Mouse (Mus musculus) embryonic facial prominence, embryonic 10.5 days (tissue): ENCODE measurements around the gene Myo5c. TPM values are rescaled to one million over a fixed set of nuclear protein-coding genes. Genes with fewer than 3 reads are reported as not detected.
A peak's percentile ranks its signal among the peaks of the same experiment; 100 is the strongest.

Experiments
- DNase-seq: peaks from one replicate; pipeline ENCODE4 v3.0.0-alpha.2; 2017; ENCODE audit warnings: low spot score
- H3K27ac ChIP-seq: fragments of 300-500 bp; sonication (generic); replicated peaks from 2 replicates; pipeline ENCODE4 v1.5.1; 2016; ENCODE audit warnings: mild to moderate bottlenecking
- H3K27me3 ChIP-seq: fragments of 300-500 bp; sonication (generic); replicated peaks from 2 replicates; pipeline ENCODE4 v1.6.1; 2016; ENCODE audit warnings: low read depth, mild to moderate bottlenecking; ENCODE audit not compliant: poor library complexity, severe bottlenecking
- H3K36me3 ChIP-seq: fragments of 300-500 bp; sonication (generic); replicated peaks from 2 replicates; pipeline ENCODE4 v1.6.1; 2016; ENCODE audit warnings: mild to moderate bottlenecking, moderate library complexity
- H3K4me1 ChIP-seq: fragments of 300-500 bp; sonication (generic); 2 replicates; pipeline ENCODE4 v1.6.1; 2016
- H3K4me3 ChIP-seq: fragments of 300-500 bp; sonication (generic); 2 replicates; pipeline ENCODE4 v1.5.1; 2016; ENCODE audit warnings: mild to moderate bottlenecking, moderate library complexity
- H3K9me3 ChIP-seq: fragments of 300-500 bp; sonication (generic); 2 replicates; pipeline ENCODE4 v1.6.1; 2016; ENCODE audit warnings: mild to moderate bottlenecking
- WGBS: fragments of 180-500 bp; shearing (Covaris S2); methylation state at CpG from one replicate; pipeline ENCODE4 v1.1.7; 2016; 5-methylcytosine and 5-hydroxymethylcytosine counted together
- polyA plus RNA-seq: library from polyadenylated mRNA; unstranded; fragments of >200 nt; fragmentation: Nextera tagmentation; extraction: Ambion mirVana; gene quantifications from 2 replicates; pipeline ENCODE4 v1.2.1, GENCODE M21; 2016

Gene Myo5c
- polyA plus RNA-seq, 1 experiment from 2014 or later: 1.3 TPM

- WGBS: 35% methylated on average over 16 of the region's 16 CpGs
- no peaks in the 10 kb centered on the region for H3K9me3 ChIP-seq
- no peak for DNase-seq
- no peaks in the 10 kb centered on the region for H3K27me3 ChIP-seq
- H3K36me3 ChIP-seq: no peaks in the 10 kb centered on the region
- H3K27ac ChIP-seq: no peak overlapping the region
- peaks cover 7% of the 10 kb centered on the region; the same call in 1 of the 2 replicates for H3K4me1 ChIP-seq
- H3K4me3 ChIP-seq: no peak overlapping the region
Observed at GRCm38 (mm10) chr9:75303701-75304261, 72.0 kb downstream of the Myo5c start.

GRCm38 (mm10) chr9:75304286-75304685, 72.5 kb downstream of the Myo5c start:
- 37% methylated on average over 7 of the region's 7 CpGs for WGBS
- Histone ChIP-seq H3K27me3 (no peaks in the 10 kb centered on the region), H3K4me1 (peaks cover 7% of the 10 kb centered on the region; the same call in 1 of the 2 replicates), H3K36me3 (no peaks in the 10 kb centered on the region), H3K9me3 (no peaks in the 10 kb centered on the region), H3K27ac (no peak overlapping the region), H3K4me3 (no peak overlapping the region)
- DNase-seq: no peak

- Histone ChIP-seq H3K4me3 (no peak within 1 kb of the TSS), H3K36me3 (no peaks in the 10 kb centered on the region), H3K9me3 (no peaks in the 10 kb centered on the region), H3K4me1 (peaks cover 7% of the 10 kb centered on the region; the same call in 1 of the 2 replicates), H3K27ac (no peak within 1 kb of the TSS), H3K27me3 (no peaks in the 10 kb centered on the region)
- DNase-seq: no peak
- WGBS: 86% methylated on average over 11 of the region's 11 CpGs
Observed at GRCm38 (mm10) chr9:75306126-75306898, 74.5 kb downstream of the Myo5c start, which contains the start of gene Gnb5. Gene Gnb5, plus strand, starts transcription at chr9:75306288.

GRCm38 (mm10) chr9:75307015-75307414, 75.2 kb downstream of the Myo5c start:
- H3K27me3 ChIP-seq: no peaks in the 10 kb centered on the region
- no peak for DNase-seq
- H3K4me3 ChIP-seq: no peak overlapping the region
- H3K9me3 ChIP-seq: no peaks in the 10 kb centered on the region
- H3K36me3 ChIP-seq: no peaks in the 10 kb centered on the region
- H3K4me1 ChIP-seq: peaks cover 7% of the 10 kb centered on the region; the same call in 1 of the 2 replicates
- H3K27ac ChIP-seq: no peak overlapping the region
- 87% methylated on average over 5 of the region's 5 CpGs for WGBS

DNA sequence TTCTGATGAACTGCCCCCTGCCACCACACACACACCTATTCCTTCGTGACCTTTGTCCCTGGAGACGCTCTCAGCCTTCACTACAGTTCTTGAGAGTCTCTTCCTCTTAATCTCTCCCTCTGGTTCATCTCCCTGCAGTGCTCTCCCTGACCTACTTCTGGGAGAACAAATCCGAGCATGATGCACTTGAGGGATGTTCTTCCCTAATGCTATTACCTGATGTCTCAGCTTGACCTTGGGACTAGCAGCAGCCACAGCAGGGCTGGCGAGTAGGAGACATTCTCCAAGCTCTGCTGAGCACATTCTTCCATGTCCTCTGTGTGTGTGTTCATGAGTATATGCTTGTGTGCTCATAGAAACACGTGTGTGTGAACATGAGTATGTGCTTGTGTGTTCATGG, 76.8 kb downstream of the Myo5c start:
- Histone ChIP-seq H3K9me3 (no peaks in the 10 kb centered on the region), H3K36me3 (no peaks in the 10 kb centered on the region), H3K4me3 (no peak overlapping the region), H3K27me3 (no peaks in the 10 kb centered on the region), H3K4me1 (peaks cover 10% of the 10 kb centered on the region), H3K27ac (no peak overlapping the region)
- WGBS: 67% methylated on average over 5 of the region's 5 CpGs
- DNase-seq: no peak

DNA sequence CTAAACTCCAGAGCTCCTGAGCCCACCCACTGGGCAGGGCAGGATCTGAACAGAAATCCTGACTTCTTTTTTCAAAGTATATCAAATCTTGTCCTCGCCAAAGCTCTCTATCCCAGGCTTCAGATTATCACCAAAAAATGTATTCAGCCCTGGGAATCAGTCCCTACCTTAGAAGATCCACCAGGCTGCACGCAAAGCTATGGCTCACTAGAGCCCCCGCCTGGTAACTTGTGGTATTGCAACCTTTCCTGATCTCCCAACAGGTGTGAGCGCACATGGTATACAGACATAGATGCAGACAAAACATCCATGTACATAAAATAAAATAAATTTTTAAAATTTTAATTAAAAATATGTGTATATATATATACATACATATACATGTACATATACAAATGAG, 80.2 kb downstream of the Myo5c start:
- no peaks in the 10 kb centered on the region for H3K9me3 ChIP-seq
- DNase-seq: peak; percentile 84
- H3K4me1 ChIP-seq: peaks cover 25% of the 10 kb centered on the region
- no peak overlapping the region for H3K4me3 ChIP-seq
- H3K27me3 ChIP-seq: no peaks in the 10 kb centered on the region
- H3K27ac ChIP-seq: no peak overlapping the region
- 14% methylated on average over 4 of the region's 4 CpGs for WGBS
- H3K36me3 ChIP-seq: no peaks in the 10 kb centered on the region

- Histone ChIP-seq H3K27me3 (no peaks in the 10 kb centered on the region), H3K36me3 (no peaks in the 10 kb centered on the region), H3K4me3 (peak overlapping the region; percentile 81), H3K9me3 (no peaks in the 10 kb centered on the region), H3K4me1 (peaks cover 25% of the 10 kb centered on the region), H3K27ac (peak overlapping the region; percentile 85)
- WGBS: 35% methylated on average over 11 of the region's 11 CpGs
- peak; percentile 38 for DNase-seq
Observed at GRCm38 (mm10) chr9:75313138-75313831, 81.5 kb downstream of the Myo5c start.

- Histone ChIP-seq H3K27me3 (no peaks in the 10 kb centered on the region), H3K36me3 (no peaks in the 10 kb centered on the region), H3K4me3 (peak overlapping the region; percentile 81), H3K9me3 (no peaks in the 10 kb centered on the region), H3K4me1 (peaks cover 26% of the 10 kb centered on the region), H3K27ac (peak overlapping the region; percentile 85)
- WGBS: under 1% methylated on average over 52 of the region's 52 CpGs
- DNase-seq: peak; percentile 91
Observed at GRCm38 (mm10) chr9:75313832-75314516, 82.2 kb downstream of the Myo5c start.

DNA sequence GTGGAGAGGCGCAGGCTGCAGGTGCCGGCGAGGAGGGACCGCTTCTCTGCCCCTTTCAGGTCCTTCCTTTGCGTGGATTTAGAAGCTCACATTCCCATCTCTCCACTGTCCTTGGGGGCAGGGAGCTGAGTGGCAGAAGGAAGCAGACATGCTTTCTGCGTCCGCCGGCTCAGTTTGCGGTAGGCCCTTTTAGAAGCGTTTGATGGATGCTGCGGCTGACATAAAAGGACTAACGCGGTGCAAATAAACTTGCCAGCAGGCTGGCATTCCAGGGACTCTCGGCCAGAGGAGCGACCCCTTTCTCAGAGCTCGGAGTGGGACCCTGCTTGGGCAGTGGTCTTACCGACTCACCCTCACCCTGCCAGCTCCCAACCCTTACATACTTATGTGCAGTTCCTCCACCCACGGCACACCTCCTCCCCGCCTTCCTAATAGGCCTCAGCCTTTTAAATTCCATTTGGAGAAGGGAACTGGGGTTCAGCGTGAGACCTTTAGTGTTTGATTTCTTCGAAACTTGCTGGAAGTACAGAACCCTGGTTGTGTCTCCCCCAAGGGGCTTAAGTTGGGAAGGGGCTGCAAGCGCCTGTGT, 82.8 kb downstream of the Myo5c start:
- no peak for DNase-seq

GRCm38 (mm10) chr9:75315238-75315637, 83.4 kb downstream of the Myo5c start:
- H3K9me3 ChIP-seq: no peaks in the 10 kb centered on the region
- H3K27ac ChIP-seq: no peak overlapping the region
- H3K27me3 ChIP-seq: no peaks in the 10 kb centered on the region
- WGBS: 70% methylated on average over 3 of the region's 3 CpGs
- peaks cover 32% of the 10 kb centered on the region for H3K4me1 ChIP-seq
- H3K4me3 ChIP-seq: peak overlapping the region; percentile 81
- H3K36me3 ChIP-seq: no peaks in the 10 kb centered on the region
- no peak for DNase-seq

More for the DNA sequence above, 82.8 kb downstream of the Myo5c start:
- Histone ChIP-seq H3K4me1 (peaks cover 32% of the 10 kb centered on the region), H3K27me3 (no peaks in the 10 kb centered on the region), H3K9me3 (no peaks in the 10 kb centered on the region), H3K36me3 (no peaks in the 10 kb centered on the region), H3K27ac (peak overlapping the region; percentile 85), H3K4me3 (peak overlapping the region; percentile 81)
- WGBS: 3% methylated on average over 22 of the region's 22 CpGs

DNA sequence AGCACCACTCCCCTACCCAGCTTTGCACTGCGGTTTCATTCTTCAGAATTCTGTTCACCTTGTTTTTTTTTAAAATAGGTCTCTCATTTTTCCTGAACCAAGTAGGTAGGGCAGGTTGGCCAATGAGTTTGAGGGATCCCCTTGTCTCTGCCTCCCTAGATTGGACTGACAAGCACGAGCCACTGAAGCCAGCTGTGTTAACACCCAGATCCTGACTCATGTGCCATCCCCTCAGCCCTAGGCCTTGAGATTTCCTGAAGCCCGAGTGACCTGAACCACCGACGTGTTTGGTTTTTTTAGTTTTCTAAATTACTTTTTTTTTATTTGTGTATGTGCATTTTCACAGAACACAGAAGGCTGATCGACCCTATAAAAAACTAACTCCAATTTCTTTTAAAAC, 85.0 kb downstream of the Myo5c start:
- no peaks in the 10 kb centered on the region for H3K36me3 ChIP-seq
- H3K4me1 ChIP-seq: peaks cover 32% of the 10 kb centered on the region
- H3K27me3 ChIP-seq: no peaks in the 10 kb centered on the region
- no peak for DNase-seq
- no peak overlapping the region for H3K4me3 ChIP-seq
- H3K27ac ChIP-seq: no peak overlapping the region
- H3K9me3 ChIP-seq: no peaks in the 10 kb centered on the region
- 90% methylated on average over 6 of the region's 6 CpGs for WGBS

DNA sequence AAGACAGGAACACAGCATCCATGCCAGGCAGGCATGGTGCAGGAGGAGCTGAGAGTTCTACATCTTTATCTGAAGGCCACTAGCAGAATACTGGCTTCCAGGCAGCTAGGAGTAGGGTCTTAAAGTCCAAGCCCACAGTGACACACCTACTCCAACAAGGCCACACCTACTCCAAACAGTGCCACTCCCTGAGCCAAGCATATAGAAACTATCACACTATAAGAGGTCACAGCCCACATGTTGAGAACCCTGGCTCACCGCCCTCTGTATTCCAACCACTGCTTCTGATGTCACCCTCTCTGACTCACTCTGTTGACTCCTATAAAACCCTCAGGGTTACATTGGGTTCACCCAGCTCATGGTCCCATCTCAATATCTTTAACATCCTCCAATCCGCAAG, 86.4 kb downstream of the Myo5c start:
- no peak for DNase-seq
- H3K27ac ChIP-seq: no peak overlapping the region
- H3K4me3 ChIP-seq: no peak overlapping the region
- H3K4me1 ChIP-seq: peaks cover 34% of the 10 kb centered on the region
- H3K9me3 ChIP-seq: no peaks in the 10 kb centered on the region
- 97% methylated on average over 2 of the region's 2 CpGs for WGBS
- H3K27me3 ChIP-seq: no peaks in the 10 kb centered on the region
- H3K36me3 ChIP-seq: no peaks in the 10 kb centered on the region
